Mouse (Mus musculus) ovary, postnatal 10 days (tissue): ENCODE data around the gene Tgif1.
"Not testable (repeated sequence)": the region's sequence is repeated elsewhere in the genome, so short reads cannot be mapped to it uniquely, and the experiment has no call there.

Source experiments
- DNase-seq: peaks from one replicate; pipeline ENCODE4 v3.0.0; 2022; ENCODE audit warnings: low spot score

Gene Tgif1

GRCm38 (mm10) chr17:70843252-70843651 lies 10.1 kb downstream of the Tgif1 start:
- DNase-seq = no peak

GRCm38 (mm10) chr17:70838533-70838932 lies 14.8 kb downstream of the Tgif1 start:
- no peak for DNase-seq

- DNase-seq = no peak
Measured at GRCm38 (mm10) chr17:70838031-70838430, 15.3 kb downstream of the Tgif1 start.

- DNase-seq = not testable (repeated sequence)
Measured at GRCm38 (mm10) chr17:70837474-70837873, 15.9 kb downstream of the Tgif1 start.

- no peak for DNase-seq
Measured at GRCm38 (mm10) chr17:70836820-70837219, 16.5 kb downstream of the Tgif1 start.

GRCm38 (mm10) chr17:70835071-70835790 lies 18.1 kb downstream of the Tgif1 start:
- DNase-seq = no peak

GRCm38 (mm10) chr17:70834430-70834965 lies 18.8 kb downstream of the Tgif1 start:
- no peak for DNase-seq

- DNase-seq = no peak
Measured at GRCm38 (mm10) chr17:70832544-70832943, 20.8 kb downstream of the Tgif1 start.

- DNase-seq = no peak
Measured at GRCm38 (mm10) chr17:70831591-70831990, 21.8 kb downstream of the Tgif1 start.

GRCm38 (mm10) chr17:70829943-70830715 lies 23.2 kb downstream of the Tgif1 start:
- no peak for DNase-seq

GRCm38 (mm10) chr17:70829217-70829616 lies 24.1 kb downstream of the Tgif1 start:
- no peak for DNase-seq

- DNase-seq = no peak
Measured at GRCm38 (mm10) chr17:70828569-70828968, 24.8 kb downstream of the Tgif1 start.

GRCm38 (mm10) chr17:70828180-70828528 lies 25.2 kb downstream of the Tgif1 start:
- DNase-seq = no peak

GRCm38 (mm10) chr17:70827463-70828179 lies 25.7 kb downstream of the Tgif1 start:
- not testable (repeated sequence) for DNase-seq

GRCm38 (mm10) chr17:70826227-70826626 lies 27.1 kb downstream of the Tgif1 start:
- no peak for DNase-seq

- no peak for DNase-seq
Measured at GRCm38 (mm10) chr17:70823083-70823482, 30.3 kb downstream of the Tgif1 start.

- no peak for DNase-seq
Measured at GRCm38 (mm10) chr17:70817862-70818451, 35.4 kb downstream of the Tgif1 start.

GRCm38 (mm10) chr17:70815001-70815400 lies 38.3 kb downstream of the Tgif1 start:
- no peak for DNase-seq

- DNase-seq = no peak
Measured at GRCm38 (mm10) chr17:70810795-70811194, 42.6 kb downstream of the Tgif1 start.

- DNase-seq = no peak
Measured at GRCm38 (mm10) chr17:70809776-70810175, 43.6 kb downstream of the Tgif1 start.

GRCm38 (mm10) chr17:70808837-70809236 lies 44.5 kb downstream of the Tgif1 start:
- no peak for DNase-seq

- DNase-seq = no peak
Measured at GRCm38 (mm10) chr17:70807885-70808284, 45.5 kb downstream of the Tgif1 start.
